Mouse (Mus musculus): ENCODE measurements around the gene Cd37.
A peak's percentile ranks its signal among the peaks of the same experiment; 100 is the strongest.
"Not testable (repeated sequence)": the region's sequence is repeated elsewhere in the genome, so short reads cannot be mapped to it uniquely, and the experiment has no call there.

The Cd37 gene

GRCm38 (mm10) chr7:45238723-45239496 lies at the start of gene Cd37:
Cd37 (minus strand) TSS chr7:45239115.
- no peak for DNase-seq (ENCODE audit: low spot score in 2 of 2)

- no peak for DNase-seq (ENCODE audit: low spot score in 2 of 2)
Measured at GRCm38 (mm10) chr7:45286486-45286885, 47.6 kb upstream of the Cd37 start.

- peak; percentile 46 to 69 for DNase-seq (ENCODE audit: low spot score in 2 of 2)
Measured at GRCm38 (mm10) chr7:45277136-45277760, 38.3 kb upstream of the Cd37 start, which contains the start of gene Slc6a21. Slc6a21 (plus strand) TSS chr7:45277513.

GRCm38 (mm10) chr7:45273672-45274071 lies 34.8 kb upstream of the Cd37 start:
- no peak for DNase-seq (ENCODE audit: low spot score in 2 of 2)

GRCm38 (mm10) chr7:45272786-45273412 lies 34.0 kb upstream of the Cd37 start:
- no peak for DNase-seq (ENCODE audit: low spot score in 2 of 2)

GRCm38 (mm10) chr7:45265518-45265917 lies 26.6 kb upstream of the Cd37 start:
- DNase-seq (ENCODE audit: low spot score in 2 of 2), result no peak

GRCm38 (mm10) chr7:45264348-45264747 lies 25.4 kb upstream of the Cd37 start:
- DNase-seq (ENCODE audit: low spot score in 2 of 2), result no peak

GRCm38 (mm10) chr7:45263006-45263607 lies 24.2 kb upstream of the Cd37 start:
- DNase-seq (ENCODE audit: low spot score in 2 of 2), result no peak

- DNase-seq (ENCODE audit: low spot score in 2 of 2), result no peak
Measured at GRCm38 (mm10) chr7:45262266-45262665, 23.4 kb upstream of the Cd37 start.

GRCm38 (mm10) chr7:45259281-45259680 lies 20.4 kb upstream of the Cd37 start:
- DNase-seq (ENCODE audit: low spot score in 2 of 2), result no peak

GRCm38 (mm10) chr7:45257063-45257840 lies 18.3 kb upstream of the Cd37 start:
- DNase-seq (ENCODE audit: low spot score in 2 of 2), result peak; percentile 33 to 38

- not testable (repeated sequence) for DNase-seq (ENCODE audit: low spot score in 2 of 2)
Measured at GRCm38 (mm10) chr7:45255822-45256221, 16.9 kb upstream of the Cd37 start.

- DNase-seq (ENCODE audit: low spot score in 2 of 2), result no peak
Measured at GRCm38 (mm10) chr7:45253806-45254205, 14.9 kb upstream of the Cd37 start.

- no peak for DNase-seq (ENCODE audit: low spot score in 2 of 2)
Measured at GRCm38 (mm10) chr7:45247666-45248065, 8.8 kb upstream of the Cd37 start.

- no peak for DNase-seq (ENCODE audit: low spot score in 2 of 2)
Measured at GRCm38 (mm10) chr7:45241389-45241749, 2.5 kb upstream of the Cd37 start.

GRCm38 (mm10) chr7:45240633-45241388 lies 1.9 kb upstream of the Cd37 start, which contains the start of gene Slc6a16:
Slc6a16 (plus strand) TSS chr7:45241085.
- DNase-seq (ENCODE audit: low spot score in 2 of 2), result peak in 1 of 2 experiments; percentile 61

- DNase-seq (ENCODE audit: low spot score in 2 of 2), result no peak
Measured at GRCm38 (mm10) chr7:45240109-45240508, 1.2 kb upstream of the Cd37 start.

GRCm38 (mm10) chr7:45237747-45238699 lies 892 bp downstream of the Cd37 start:
- no peak for DNase-seq (ENCODE audit: low spot score in 2 of 2)

- DNase-seq (ENCODE audit: low spot score in 2 of 2), result no peak
Measured at GRCm38 (mm10) chr7:45235656-45236180, 3.2 kb downstream of the Cd37 start.
